Mouse (Mus musculus): ENCODE results near the gene Kcng3. TPM values are rescaled to one million over a fixed set of nuclear protein-coding genes. Genes with fewer than 3 reads are reported as not detected.

Kcng3 gene
- polyA plus RNA-seq, 1 experiment from 2014 or later, result not detected

- Histone ChIP-seq H3K27ac (no peak overlapping the region), H3K4me1 (peaks cover 19% of the 10 kb centered on the region), H3K27me3 (peaks cover 35% of the 10 kb centered on the region), H3K4me2 (peak overlapping the region; percentile 55), H3K9ac (no peak overlapping the region), H3K4me3 (replicated peaks) (peak overlapping the region; percentile 37), H3K36me3 (no peaks in the 10 kb centered on the region), H3K9me3 (replicated peaks) (no peaks in the 10 kb centered on the region)
- ATAC-seq (replicated peaks; ENCODE audit: low FRiP score), result no peak
- WGBS, result 8% methylated on average over 35 of the region's 35 CpGs
Observed at GRCm38 (mm10) chr17:83545756-83546742, 85.6 kb downstream of the Kcng3 start.

GRCm38 (mm10) chr17:83545259-83545658 is 86.4 kb downstream of the Kcng3 start:
- no peak for ATAC-seq (replicated peaks; ENCODE audit: low FRiP score)
- no peak overlapping the region for H3K9ac ChIP-seq

GRCm38 (mm10) chr17:83542424-83542823 is 89.3 kb downstream of the Kcng3 start:
- Histone ChIP-seq H3K9me3 (replicated peaks) (no peaks in the 10 kb centered on the region), H3K9ac (no peak overlapping the region), H3K4me3 (replicated peaks) (no peak overlapping the region), H3K4me2 (no peak overlapping the region), H3K4me1 (peaks cover 40% of the 10 kb centered on the region), H3K36me3 (no peaks in the 10 kb centered on the region), H3K27me3 (peaks cover 29% of the 10 kb centered on the region), H3K27ac (no peak overlapping the region)
- ATAC-seq (replicated peaks; ENCODE audit: low FRiP score), result no peak
- 86% methylated on average over 2 of the region's 2 CpGs for WGBS

More at GRCm38 (mm10) chr17:83545259-83545658, 86.4 kb downstream of the Kcng3 start:
- H3K9me3 ChIP-seq (replicated peaks), result no peaks in the 10 kb centered on the region
- no peaks in the 10 kb centered on the region for H3K36me3 ChIP-seq
- H3K27ac ChIP-seq, result no peak overlapping the region
- H3K4me3 ChIP-seq (replicated peaks), result peak overlapping the region; percentile 37
- peak overlapping the region; percentile 55 for H3K4me2 ChIP-seq
- H3K4me1 ChIP-seq, result peaks cover 19% of the 10 kb centered on the region
- peaks cover 41% of the 10 kb centered on the region for H3K27me3 ChIP-seq
- WGBS, result 85% methylated on average over 6 of the region's 6 CpGs

GRCm38 (mm10) chr17:83539262-83540037 is 92.2 kb downstream of the Kcng3 start:
- no peaks in the 10 kb centered on the region; the same call in 1 of the 2 replicates for H3K9me3 ChIP-seq (replicated peaks)
- H3K27me3 ChIP-seq, result 0 out of 2 replicates have a peak, but pooled peaks cover 8% of the 10 kb centered on the region
- H3K9ac ChIP-seq, result no peak overlapping the region
- 30% methylated on average over 12 of the region's 12 CpGs for WGBS
- H3K4me2 ChIP-seq, result no peak overlapping the region
- ATAC-seq (replicated peaks; ENCODE audit: low FRiP score), result peak; percentile 90
- peak overlapping the region; percentile 61 for H3K27ac ChIP-seq
- H3K4me1 ChIP-seq, result peaks cover 21% of the 10 kb centered on the region
- H3K4me3 ChIP-seq (replicated peaks), result no peak overlapping the region
- H3K36me3 ChIP-seq, result no peaks in the 10 kb centered on the region

GRCm38 (mm10) chr17:83538694-83539093 is 93.0 kb downstream of the Kcng3 start:
- Histone ChIP-seq H3K27ac (peak overlapping the region; percentile 52; the same call in 1 of the 2 replicates), H3K4me3 (replicated peaks) (no peak overlapping the region), H3K9ac (no peak overlapping the region), H3K9me3 (replicated peaks) (no peaks in the 10 kb centered on the region; the same call in 1 of the 2 replicates), H3K4me1 (peaks cover 21% of the 10 kb centered on the region), H3K4me2 (no peak overlapping the region), H3K36me3 (no peaks in the 10 kb centered on the region), H3K27me3 (0 out of 2 replicates have a peak, but pooled peaks cover 7% of the 10 kb centered on the region)
- 28% methylated on average over 1 of the region's 1 CpGs for whole genome bisulfite sequencing
- ATAC-seq (replicated peaks; ENCODE audit: low FRiP score), result peak; percentile 55

GRCm38 (mm10) chr17:83538141-83538540 is 93.6 kb downstream of the Kcng3 start:
- H3K9me3 ChIP-seq (replicated peaks), result no peaks in the 10 kb centered on the region; the same call in 1 of the 2 replicates
- H3K4me1 ChIP-seq, result peaks cover 21% of the 10 kb centered on the region
- no peaks in the 10 kb centered on the region for H3K36me3 ChIP-seq
- WGBS, result 56% methylated on average over 9 of the region's 9 CpGs
- ATAC-seq (replicated peaks; ENCODE audit: low FRiP score), result no peak
- 0 out of 2 replicates have a peak overlapping the region, but pooled peaks have one; percentile 37 for H3K27ac ChIP-seq
- no peak overlapping the region for H3K9ac ChIP-seq
- no peak overlapping the region for H3K4me3 ChIP-seq (replicated peaks)
- H3K27me3 ChIP-seq, result 0 out of 2 replicates have a peak, but pooled peaks cover 7% of the 10 kb centered on the region
- no peak overlapping the region for H3K4me2 ChIP-seq

Other genes with a start within 250 kb of the Kcng3 start
- gene Cox7a2l, start 114.6 kb downstream of the Kcng3 start, polyA plus RNA-seq (2015; fragmentation: Nextera tagmentation; extraction: Ambion mirVana), result 189 and 196 TPM in 2 replicates
- gene Mta3, start 74.3 kb upstream of the Kcng3 start, polyA plus RNA-seq (2015; fragmentation: Nextera tagmentation; extraction: Ambion mirVana), result 39.9 and 45.9 TPM in 2 replicates
- 1.8 and 2.3 TPM in 2 replicates for gene Haao, start 216.1 kb upstream of the Kcng3 start, polyA plus RNA-seq (2015; fragmentation: Nextera tagmentation; extraction: Ambion mirVana)

Measured in kidney, embryonic 15.5 days (tissue).